Mouse (Mus musculus) cerebellum, adult 2 months (tissue): ENCODE measurements around the gene Siae. TPM values are rescaled to one million over a fixed set of nuclear protein-coding genes. Genes with fewer than 3 reads are reported as not detected.

Experiments
- DNase-seq, 2 experiments: peaks; one replicate each; pipeline ENCODE4 v3.0.0; 2021
- H3K27ac ChIP-seq: fragments of 200-500 bp; 2 replicates; pipeline ENCODE4 v1.5.1; 2012; ENCODE audit warnings: low read length, control low read depth, inconsistent platforms; ENCODE audit not compliant: insufficient read depth
- H3K27me3 ChIP-seq: fragments of 200-500 bp; 2 replicates; pipeline ENCODE4 v1.6.1; 2012; ENCODE audit warnings: inconsistent platforms, mild to moderate bottlenecking, low read length, moderate library complexity; ENCODE audit not compliant: control insufficient read depth, insufficient read depth
- H3K4me1 ChIP-seq: fragments of 200-500 bp; 2 replicates; pipeline ENCODE4 v1.6.1; 2011; ENCODE audit warnings: low read length; ENCODE audit not compliant: control insufficient read depth, insufficient read depth
- H3K4me3 ChIP-seq: fragments of 200-500 bp; replicated peaks from 2 replicates; pipeline ENCODE3; 2011; ENCODE audit warnings: mild to moderate bottlenecking, low read depth, low read length, control low read depth; ENCODE audit not compliant: insufficient read depth
- CTCF ChIP-seq: fragments of 200-500 bp; IDR thresholded peaks from 2 replicates; pipeline ENCODE4 v1.5.1; 2011; ENCODE audit warnings: low read depth, mild to moderate bottlenecking, control low read depth, low read length, moderate library complexity, borderline replicate concordance; ENCODE audit not compliant: insufficient read depth
- POLR2A ChIP-seq: fragments of 200-500 bp; IDR thresholded peaks from 2 replicates; pipeline ENCODE4 v1.6.1; 2011; ENCODE audit warnings: low read length, control low read depth, borderline replicate concordance; ENCODE audit not compliant: insufficient read depth
- WGBS: fragments of 180-500 bp; shearing (Covaris S2); methylation state at CpG from one replicate; pipeline ENCODE4 v1.1.7; 2018; 5-methylcytosine and 5-hydroxymethylcytosine counted together
- polyA plus RNA-seq: library from polyadenylated mRNA; depleted of rRNA; stranded (reverse); fragments of >200 nt; gene quantifications from 2 replicates; pipeline ENCODE4 v1.2.3, GENCODE M21; 2012

Gene Siae
- polyA plus RNA-seq, 1 experiment: 15.9 TPM

DNA sequence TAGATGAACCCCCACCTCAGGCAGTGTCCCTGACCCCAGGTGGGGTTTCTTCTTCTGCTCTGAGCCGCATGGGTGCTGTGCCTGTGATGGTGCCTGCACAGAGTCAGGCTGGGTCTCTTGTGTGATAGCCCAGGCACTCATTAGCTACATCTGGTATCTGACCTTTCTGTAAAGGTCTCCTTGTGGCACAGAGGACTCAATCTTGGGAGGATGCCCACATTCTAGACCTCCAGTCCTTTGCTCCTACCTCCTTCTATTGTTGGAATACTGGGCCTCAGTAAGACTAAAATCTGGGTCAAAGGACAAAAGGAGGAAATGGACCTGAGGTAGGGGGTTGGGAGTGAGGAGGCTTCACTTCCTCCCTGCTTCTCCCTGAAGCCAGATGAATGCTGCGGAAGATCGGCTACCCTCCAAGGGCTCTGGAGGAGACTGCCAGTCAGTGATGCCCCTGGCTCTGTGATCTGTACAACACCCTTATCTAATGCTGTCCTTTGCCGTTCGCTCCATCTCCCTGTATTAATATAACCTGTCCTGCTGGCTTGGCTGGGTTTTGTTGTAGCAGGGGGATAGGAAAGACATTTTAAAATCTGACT is 17.7 kb upstream of the Siae start:
- Histone ChIP-seq H3K27me3 (no peaks in the 10 kb centered on the region), H3K27ac (no peak overlapping the region), H3K4me1 (no peaks in the 10 kb centered on the region), H3K4me3 (no peak overlapping the region)
- 78% methylated on average over 5 of the region's 5 CpGs for WGBS
- DNase-seq: no peak
- no peak for TF ChIP-seq CTCF
- no peak for TF ChIP-seq POLR2A

DNA sequence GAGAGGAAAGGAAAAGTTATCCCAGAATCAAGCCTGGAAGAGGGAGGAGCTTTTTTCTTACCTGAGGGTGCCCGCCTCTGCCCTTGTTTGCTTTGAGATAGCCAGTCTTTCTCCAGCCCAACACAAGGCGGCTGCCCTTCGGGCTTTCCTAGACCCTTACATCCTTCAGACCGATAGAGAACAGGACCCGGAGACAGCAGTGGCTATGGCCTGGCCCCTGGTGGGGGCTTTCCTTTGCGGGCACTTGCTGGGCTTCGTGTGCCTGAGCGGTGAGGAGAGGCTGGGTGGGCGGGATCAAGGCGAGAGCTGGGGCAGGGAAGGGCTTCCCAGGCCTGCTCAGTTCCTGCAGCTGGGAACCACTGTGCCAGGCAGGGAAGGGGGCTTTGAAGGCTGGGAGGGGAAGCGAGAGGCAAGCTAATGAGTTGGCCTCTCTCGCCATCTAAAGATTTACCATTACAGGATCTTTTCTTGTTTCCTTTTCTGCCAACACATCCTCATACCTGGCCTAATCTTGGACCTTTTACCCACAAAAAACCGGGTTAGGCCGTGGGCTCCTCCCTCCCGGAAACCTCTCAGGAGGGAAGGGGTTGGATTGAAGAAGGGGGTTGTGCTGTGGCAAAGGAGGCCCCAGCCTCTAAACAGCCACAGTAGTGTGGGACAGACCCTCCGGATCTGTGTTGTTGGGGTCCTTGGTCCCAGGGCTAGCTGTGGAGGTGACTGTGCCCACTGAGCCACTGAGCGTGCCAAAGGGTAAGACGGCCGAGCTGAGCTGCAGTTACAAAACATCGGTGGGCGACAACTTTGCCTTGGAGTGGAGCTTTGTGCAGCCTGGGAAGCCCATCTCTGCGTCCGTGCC is 16.1 kb upstream of the Siae start, which contains the start of gene Vsig2:
TSS of gene Vsig2 (plus strand) at position 86 of the 856 bp plus-strand sequence.
- WGBS: 62% methylated on average over 23 of the region's 23 CpGs
- TF ChIP-seq CTCF (no peak), POLR2A (no peak)
- H3K4me3 ChIP-seq: no peak within 1 kb of the TSS
- no peaks in the 10 kb centered on the region for H3K4me1 ChIP-seq
- H3K27me3 ChIP-seq: no peaks in the 10 kb centered on the region
- DNase-seq: no peak
- no peak within 1 kb of the TSS for H3K27ac ChIP-seq

DNA sequence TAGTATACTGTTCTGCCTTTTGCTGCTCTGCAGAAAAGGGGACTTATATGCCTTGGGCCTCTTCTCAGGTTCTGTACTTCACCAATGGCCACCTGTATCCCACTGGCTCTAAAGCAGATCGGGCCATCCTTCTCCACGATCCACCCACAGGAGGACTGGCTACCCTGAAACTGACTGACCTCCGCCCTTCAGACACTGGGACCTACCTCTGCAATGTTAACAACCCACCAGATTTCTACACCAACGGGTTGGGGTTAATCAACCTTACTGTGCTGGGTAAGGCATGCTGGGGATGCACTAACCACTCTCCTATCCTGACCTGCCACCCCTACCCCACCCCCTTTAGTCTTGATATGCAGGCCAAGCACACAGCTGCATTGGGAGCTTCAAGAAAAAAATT is 15.3 kb upstream of the Siae start:
- TF ChIP-seq POLR2A: no peak
- no peak for TF ChIP-seq CTCF
- Histone ChIP-seq H3K27ac (no peak overlapping the region), H3K4me1 (no peaks in the 10 kb centered on the region), H3K4me3 (no peak overlapping the region), H3K27me3 (no peaks in the 10 kb centered on the region)
- no peak for DNase-seq
- WGBS: 89% methylated on average over 4 of the region's 4 CpGs

DNA sequence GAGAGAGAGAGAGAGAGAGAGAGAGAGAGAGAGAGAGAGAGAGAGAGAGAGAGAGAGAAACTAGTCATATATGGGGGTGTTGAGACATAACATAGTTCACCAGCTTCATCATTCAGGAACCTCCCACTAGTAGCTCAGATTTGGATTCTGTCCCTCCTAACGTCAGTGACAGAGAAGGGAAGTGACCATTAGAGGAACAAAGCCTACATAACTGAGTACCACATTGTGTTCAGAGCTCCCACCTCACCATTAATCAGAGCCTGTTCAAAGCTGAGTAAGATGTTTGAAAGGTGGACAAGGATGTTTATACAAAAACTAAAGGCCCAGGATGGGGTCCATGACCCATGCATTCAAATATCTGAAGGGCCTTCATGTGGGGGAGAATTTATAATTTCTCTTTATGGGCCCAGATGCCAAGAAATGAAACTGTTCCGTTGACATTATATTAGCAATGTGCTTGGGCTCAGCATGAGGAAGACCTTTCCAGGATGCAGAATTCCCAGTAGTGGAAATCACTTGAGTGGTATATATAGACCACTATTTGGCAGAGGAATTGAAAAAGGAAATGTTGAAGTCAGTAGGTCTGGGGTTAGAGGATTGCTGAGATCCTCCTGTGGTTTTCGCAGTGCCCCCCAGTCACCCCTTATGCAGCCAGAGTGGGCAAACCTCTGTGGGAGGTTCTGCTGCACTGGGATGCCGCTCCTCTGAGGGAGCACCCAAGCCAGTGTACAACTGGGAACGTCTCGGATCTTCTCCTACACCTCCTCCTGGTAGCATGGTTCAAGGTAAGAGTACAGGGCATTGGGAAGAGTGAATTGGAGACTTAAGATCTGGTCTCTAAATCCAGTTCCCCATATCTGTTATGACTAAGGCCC is 14.6 kb upstream of the Siae start:
- no peak for DNase-seq
- Histone ChIP-seq H3K27me3 (no peaks in the 10 kb centered on the region), H3K4me3 (no peak overlapping the region), H3K27ac (no peak overlapping the region), H3K4me1 (no peaks in the 10 kb centered on the region)
- 78% methylated on average over 6 of the region's 6 CpGs for WGBS
- TF ChIP-seq POLR2A (no peak), CTCF (no peak)

DNA sequence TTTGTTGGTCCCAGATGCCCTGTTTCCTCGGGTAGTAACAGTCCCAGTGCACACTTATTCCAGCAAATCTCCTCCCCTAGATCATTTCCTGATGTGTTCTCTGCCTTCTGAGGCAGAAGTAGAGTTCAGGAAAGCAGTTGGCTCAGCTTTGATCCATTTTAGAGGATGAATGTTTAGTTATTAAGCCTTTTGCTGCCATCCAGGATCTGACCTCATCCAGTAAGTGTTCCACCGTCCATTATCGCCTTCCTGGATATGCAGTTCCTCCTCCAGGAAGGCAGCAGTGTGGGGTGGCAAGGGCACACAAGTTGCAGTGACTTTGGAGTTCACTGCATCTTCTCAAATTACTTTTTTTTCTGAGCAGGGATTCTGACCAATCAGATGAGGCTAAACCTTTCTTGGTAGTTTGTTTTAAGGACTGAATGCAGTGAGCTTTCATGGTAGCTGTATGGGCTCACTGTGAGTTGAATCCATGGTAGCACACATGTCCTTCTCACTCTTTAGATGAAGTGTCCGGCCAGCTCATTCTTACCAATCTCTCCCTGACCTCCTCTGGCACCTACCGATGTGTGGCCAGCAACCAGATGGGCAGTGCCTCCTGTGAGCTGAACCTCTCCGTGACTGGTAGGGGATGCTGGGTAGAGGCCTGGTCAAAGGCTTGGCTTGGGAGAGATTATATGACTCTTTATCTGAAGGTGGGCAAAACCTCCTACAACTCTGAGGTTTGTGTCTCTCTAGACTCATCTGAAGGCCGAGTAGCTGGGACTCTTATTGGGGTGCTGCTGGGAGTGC is 13.5 kb upstream of the Siae start:
- no peak for DNase-seq
- Histone ChIP-seq H3K4me3 (no peak overlapping the region), H3K27me3 (no peaks in the 10 kb centered on the region), H3K27ac (no peak overlapping the region), H3K4me1 (no peaks in the 10 kb centered on the region)
- no peak for TF ChIP-seq POLR2A
- no peak for TF ChIP-seq CTCF
- 69% methylated on average over 7 of the region's 7 CpGs for WGBS

DNA sequence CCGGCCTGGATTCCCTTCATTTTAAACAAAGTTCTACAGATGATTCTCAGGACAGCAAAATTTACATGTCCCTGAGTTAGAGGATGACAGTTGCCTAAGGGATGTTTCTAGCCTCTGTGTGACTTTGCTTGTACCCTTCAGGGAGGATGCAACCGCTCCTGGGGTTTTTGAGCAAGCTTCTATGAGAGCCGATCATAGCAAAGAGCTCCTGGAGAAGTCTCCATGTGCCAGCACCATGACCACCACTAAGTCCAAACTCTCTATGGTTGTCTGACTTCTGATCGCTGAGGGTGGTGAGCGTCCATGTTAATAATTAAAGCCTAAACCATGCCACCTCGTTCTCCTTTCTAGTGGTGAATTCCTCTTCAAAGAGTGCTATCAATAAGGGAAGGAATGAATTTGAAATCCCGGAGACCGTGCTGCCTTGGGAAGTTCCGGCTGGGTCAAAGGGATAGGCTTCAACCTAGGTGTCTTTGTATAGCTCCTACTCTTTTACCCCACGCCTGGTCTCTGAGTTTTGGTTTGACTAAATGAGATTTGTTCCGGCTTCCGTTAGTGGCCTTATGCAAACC is 11.5 kb upstream of the Siae start:
- WGBS: 43% methylated on average over 12 of the region's 12 CpGs
- DNase-seq: no peak
- peak overlapping the region; percentile 50 for H3K4me3 ChIP-seq
- TF ChIP-seq POLR2A (no peak), CTCF (no peak)
- H3K4me1 ChIP-seq: no peaks in the 10 kb centered on the region
- H3K27ac ChIP-seq: no peak overlapping the region
- no peaks in the 10 kb centered on the region for H3K27me3 ChIP-seq

DNA sequence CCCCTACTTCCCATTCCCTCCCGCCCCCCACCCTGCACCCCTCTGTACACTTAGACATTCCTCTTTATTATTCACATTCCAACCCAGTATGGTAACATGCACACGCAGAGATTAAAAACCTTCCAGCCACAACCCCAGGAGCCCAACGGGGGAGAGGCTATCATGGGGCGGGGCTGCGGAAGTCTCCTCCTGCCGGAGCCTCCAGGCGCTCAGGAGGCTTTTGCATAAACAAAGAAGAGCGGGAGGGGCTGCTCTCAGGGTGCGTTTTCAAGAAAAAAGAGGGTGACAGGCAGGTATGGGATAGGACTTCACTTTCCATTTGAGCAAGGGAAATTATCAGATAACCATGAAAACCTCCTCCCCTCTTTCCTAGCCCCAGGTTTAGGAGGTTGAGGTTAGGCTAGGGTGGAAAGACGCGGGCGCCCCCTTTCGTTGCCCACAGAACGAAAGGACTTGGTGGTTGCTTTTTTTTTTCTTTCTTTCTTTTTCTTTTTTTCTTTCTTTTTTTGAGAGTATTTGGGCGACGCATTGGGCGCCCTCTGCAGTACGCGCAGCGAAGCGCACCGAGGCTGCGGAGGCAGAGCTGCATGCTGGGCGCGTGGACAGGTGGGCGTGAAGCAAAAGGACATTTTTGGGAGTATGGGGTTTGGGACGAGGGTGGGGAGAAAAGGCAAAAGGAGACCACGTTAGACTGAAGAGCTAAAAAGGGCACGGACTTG is 10.9 kb upstream of the Siae start:
- WGBS: 1% methylated on average over 29 of the region's 29 CpGs
- peak; percentile 58 to 77 for DNase-seq
- TF ChIP-seq POLR2A (no peak), CTCF (peak; percentile 76)
- no peaks in the 10 kb centered on the region for H3K27me3 ChIP-seq
- peak overlapping the region; percentile 50 for H3K4me3 ChIP-seq
- H3K27ac ChIP-seq: no peak overlapping the region
- H3K4me1 ChIP-seq: no peaks in the 10 kb centered on the region
